Mouse (Mus musculus): ENCODE data around the gene Cap2.

Cap2 gene

GRCm38 (mm10) chr13:46526645-46527044 is 25.0 kb downstream of the Cap2 start:
- DNase-seq, result no peak

DNA sequence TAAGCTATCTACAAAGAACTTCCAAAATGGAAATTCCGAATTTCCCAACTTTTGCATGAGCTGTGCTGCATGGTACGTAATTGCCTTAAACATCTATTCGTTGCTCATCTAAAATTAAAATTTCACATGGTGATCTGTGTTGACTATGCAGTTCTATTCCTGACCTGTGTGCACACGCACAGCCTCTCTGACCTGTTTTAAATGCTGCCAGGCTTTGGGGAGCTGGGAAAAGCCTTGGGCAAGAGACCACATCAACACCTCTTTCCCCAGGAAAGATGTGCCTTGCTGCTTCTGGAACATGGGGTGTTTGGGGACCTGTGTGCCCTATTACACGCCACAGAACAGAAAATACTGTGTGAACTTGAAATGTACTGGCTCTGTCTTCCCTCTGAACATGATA is 25.7 kb downstream of the Cap2 start:
- no peak for DNase-seq

DNA sequence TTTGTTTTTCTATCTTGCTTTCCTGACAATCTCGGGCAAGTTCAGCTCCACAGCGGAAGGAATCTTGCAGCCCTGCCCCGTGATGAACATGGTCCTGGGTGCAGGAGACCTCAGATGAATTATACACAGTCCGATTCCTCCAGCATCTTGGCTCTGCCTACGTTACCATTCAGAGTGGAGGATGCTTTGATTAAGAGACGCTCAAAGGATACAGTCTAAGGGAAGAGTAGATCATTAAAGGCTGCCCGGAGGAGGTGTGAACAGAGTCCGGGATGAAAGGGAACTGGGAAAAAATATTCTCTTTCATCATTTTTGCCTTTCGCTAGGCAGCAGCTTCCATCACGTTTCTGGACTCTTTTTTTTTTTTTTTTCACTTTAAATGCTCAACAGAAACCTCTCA is 27.4 kb downstream of the Cap2 start:
- DNase-seq, result no peak

- DNase-seq, result no peak
Measured at GRCm38 (mm10) chr13:46530546-46530945, 28.9 kb downstream of the Cap2 start.

- DNase-seq, result no peak
Measured at GRCm38 (mm10) chr13:46531676-46532075, 30.0 kb downstream of the Cap2 start.

DNA sequence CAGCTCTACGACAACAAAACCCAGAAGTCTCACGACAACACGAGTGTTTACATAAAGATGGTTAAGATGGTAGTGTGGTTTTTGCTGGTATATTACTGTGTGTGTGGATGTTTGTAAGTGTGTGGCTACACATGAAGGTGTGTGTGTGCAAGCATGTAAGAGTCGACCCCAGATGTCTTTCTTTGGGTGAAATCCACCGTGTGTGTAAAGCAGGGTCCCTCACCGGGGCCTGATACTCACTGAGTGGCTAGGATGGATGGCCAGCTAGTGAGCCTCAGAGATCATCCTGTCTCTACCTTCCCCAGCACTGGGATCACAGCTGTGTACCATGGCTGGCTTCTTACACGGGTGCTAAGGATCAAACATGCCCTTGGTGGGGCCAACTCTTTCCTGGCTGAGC is 30.6 kb downstream of the Cap2 start:
- DNase-seq, result no peak

- no peak for DNase-seq
Measured at GRCm38 (mm10) chr13:46533342-46534129, 31.9 kb downstream of the Cap2 start.

GRCm38 (mm10) chr13:46534171-46534968 is 32.7 kb downstream of the Cap2 start:
- no peak for DNase-seq

DNA sequence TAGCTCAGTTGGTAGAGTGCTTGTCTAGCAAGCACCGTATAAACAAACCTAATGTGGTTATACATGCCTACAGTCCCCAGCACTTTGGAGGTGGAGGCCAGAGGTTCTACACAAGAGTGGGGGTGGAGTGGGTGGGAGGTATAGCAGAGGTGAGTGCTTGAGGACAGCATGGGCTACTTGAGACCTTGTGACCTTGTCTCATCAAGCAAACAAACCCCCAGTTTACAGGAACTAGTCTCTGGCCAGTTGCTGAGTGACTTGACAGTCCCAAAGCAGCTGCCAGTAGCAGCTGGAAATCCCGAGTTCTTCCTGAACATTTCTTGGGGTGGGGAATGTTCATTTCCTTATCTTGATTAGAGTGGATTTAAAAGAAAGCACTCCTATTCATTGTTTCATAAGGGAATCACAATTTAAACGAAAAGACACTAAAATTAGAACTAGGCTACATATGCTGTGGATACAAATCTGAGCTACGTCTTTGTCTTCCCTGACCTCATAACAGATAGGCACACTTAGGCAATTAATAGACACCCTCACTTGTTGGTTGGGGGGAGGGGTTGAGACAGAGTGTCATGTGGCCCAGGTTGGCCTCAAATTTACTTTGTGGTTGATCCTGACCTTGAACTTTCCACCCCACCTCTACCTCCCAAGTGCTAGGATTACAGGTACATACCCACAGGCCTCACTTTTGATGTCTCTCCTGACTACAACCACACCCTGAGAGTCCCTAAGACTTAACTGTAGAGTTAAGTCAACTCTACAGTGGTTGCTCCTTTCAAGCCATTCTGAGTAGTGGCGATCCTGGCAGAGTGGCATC is 33.5 kb downstream of the Cap2 start:
- no peak for DNase-seq

DNA sequence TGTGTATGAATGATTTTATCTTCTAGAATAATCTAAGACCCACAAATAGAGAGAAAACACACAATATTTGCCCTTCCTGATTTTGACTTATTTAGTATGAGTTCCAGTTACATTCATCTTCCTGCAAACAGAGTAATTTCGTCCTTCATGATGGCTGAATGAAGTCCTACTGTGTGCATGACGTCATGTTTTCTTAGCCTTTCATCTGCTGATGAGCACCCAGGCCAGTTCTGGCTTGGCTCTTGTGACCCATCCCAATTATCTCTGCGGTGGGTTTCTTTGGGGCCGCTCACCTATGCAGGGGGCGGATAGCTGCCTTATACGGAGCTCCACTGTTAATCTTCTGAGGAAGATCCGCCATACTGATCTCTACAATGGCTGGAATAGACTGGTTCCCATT is 37.6 kb downstream of the Cap2 start:
- no peak for DNase-seq

DNA sequence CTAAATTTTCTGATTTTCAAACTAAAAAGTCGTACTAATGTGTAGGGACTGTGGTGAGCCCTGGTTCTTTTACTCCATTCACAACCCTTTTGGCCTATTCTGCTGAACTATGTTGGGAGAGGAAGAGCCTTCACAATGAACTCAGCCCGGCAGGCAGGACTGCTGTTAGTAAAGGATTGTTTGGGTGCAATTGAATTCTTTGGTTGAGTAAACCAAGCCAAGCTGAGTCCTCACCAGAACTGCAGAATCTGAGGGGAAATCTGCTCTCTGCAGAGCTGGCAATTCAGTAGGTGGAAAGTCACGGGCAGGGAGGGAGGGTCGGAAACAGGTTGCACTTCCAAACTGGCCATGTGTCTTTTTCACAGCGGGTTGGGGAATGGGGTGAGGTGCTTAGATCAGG is 39.3 kb downstream of the Cap2 start:
- DNase-seq, result no peak

GRCm38 (mm10) chr13:46542782-46543181 is 41.1 kb downstream of the Cap2 start:
- DNase-seq, result no peak

- DNase-seq, result no peak
Measured at GRCm38 (mm10) chr13:46544608-46545007, 43.0 kb downstream of the Cap2 start.

DNA sequence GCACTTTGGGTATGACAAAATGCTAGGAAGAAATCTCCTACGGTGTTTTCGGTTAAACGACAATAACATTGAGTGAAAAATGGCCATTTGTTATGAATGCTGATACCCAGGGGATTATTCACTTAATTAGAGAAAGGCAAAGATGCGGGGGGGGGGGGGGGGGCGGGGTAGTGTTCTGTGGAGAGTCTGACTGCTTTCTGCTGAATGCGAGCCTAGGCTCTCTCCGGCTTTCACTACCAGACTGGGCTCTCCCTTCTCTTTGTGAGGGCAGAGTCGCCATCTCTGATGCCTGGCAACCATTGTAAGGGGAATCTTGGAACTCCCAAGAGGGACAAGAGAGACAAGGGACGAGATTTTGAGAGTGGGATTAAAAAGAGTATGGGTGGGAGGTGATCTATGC is 43.4 kb downstream of the Cap2 start:
- no peak for DNase-seq

DNA sequence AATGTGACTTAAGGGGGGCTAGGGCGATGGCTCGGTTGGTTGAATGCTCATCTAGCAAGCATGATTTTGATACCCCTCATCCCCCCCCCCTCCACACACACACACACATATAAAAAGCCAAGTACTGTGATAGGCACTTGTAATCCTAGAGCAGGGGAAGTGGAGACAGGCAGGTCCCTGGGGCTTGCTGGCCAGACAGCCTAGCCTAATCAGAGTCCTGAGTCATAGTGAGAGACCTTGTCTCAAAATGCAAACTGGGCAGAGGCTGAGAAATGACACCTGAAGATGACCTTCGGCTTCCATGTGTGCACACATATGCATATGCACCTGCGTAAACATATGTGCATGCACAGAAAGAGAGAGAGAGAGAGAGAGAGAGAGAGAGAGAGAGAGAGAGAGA is 45.2 kb downstream of the Cap2 start:
- DNase-seq, result no peak

- no peak for DNase-seq
Measured at GRCm38 (mm10) chr13:46547253-46547652, 45.6 kb downstream of the Cap2 start.

- DNase-seq, result no peak
Measured at GRCm38 (mm10) chr13:46548132-46548531, 46.5 kb downstream of the Cap2 start.

DNA sequence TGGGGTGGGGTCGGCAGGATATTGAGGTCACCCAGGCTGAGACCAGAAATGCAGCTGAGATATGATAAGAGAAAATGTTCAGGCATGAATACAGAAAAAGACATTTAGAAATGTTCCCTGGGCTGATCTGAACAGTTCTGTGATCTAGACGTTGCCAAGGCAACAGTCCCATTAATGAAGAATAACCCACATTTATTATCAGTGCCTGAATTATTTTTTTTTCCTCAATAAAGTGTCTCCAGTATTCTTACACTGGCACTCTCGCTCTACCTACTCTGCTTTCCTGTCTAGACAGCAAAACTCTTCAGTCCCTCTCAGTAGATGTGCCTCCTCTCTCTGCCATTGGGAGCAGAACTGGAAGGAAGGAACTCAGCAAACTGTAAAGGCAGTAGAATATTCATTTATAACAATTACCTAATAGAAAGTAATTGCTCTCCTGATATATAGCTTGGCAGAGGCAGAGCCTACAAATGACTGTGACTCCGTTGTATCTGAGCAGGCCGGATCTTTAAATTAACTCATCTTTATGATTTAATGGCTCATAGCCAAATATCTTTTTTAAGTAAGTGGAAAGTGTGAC is 47.0 kb downstream of the Cap2 start:
- DNase-seq, result no peak

GRCm38 (mm10) chr13:46550627-46551026 is 49.0 kb downstream of the Cap2 start:
- no peak for DNase-seq

- no peak for DNase-seq
Measured at GRCm38 (mm10) chr13:46554736-46555135, 53.1 kb downstream of the Cap2 start.

- DNase-seq, result no peak
Measured at GRCm38 (mm10) chr13:46565913-46566312, 64.3 kb downstream of the Cap2 start.

GRCm38 (mm10) chr13:46569469-46569868 is 67.8 kb downstream of the Cap2 start:
- no peak for DNase-seq

GRCm38 (mm10) chr13:46571141-46571592 is 69.5 kb downstream of the Cap2 start:
- DNase-seq, result no peak
